Mouse (Mus musculus) heart, embryonic 13.5 days (tissue): ENCODE measurements at regions not wholly inside any gene's neighbourhood (a gene's known extent, or its start where the extent isn't known, plus 50 kb on each side); places are given as distances from the start of the nearest gene placed in this dataset.

Source experiments
- ATAC-seq: fragments of 200-750 bp; cut with Nextera tagmentation; 2 replicates; pipeline ENCODE4 v1.8.0; 2017; ENCODE audit warnings: moderate TSS enrichment; ENCODE audit not compliant: insufficient number of reproducible peaks, low FRiP score, low TSS enrichment; ENCODE audit errors: extremely low read depth
- H3K27ac ChIP-seq: fragments of 300-500 bp; sonication (generic); replicated peaks from 2 replicates; pipeline ENCODE4 v1.5.1; 2015; ENCODE audit warnings: moderate library complexity, mild to moderate bottlenecking, inconsistent platforms
- H3K27me3 ChIP-seq: fragments of 300-500 bp; sonication (generic); replicated peaks from 2 replicates; pipeline ENCODE4 v1.6.1; 2015; ENCODE audit warnings: mild to moderate bottlenecking, inconsistent platforms
- H3K36me3 ChIP-seq: fragments of 300-500 bp; sonication (generic); 2 replicates; pipeline ENCODE4 v1.6.1; 2015; ENCODE audit warnings: mild to moderate bottlenecking, inconsistent platforms
- H3K4me1 ChIP-seq: fragments of 300-500 bp; sonication (generic); 2 replicates; pipeline ENCODE4 v1.6.1; 2015; ENCODE audit warnings: inconsistent platforms
- H3K4me2 ChIP-seq: fragments of 300-500 bp; sonication (generic); 2 replicates; pipeline ENCODE4 v1.6.1; 2015; ENCODE audit warnings: inconsistent platforms, mild to moderate bottlenecking, moderate library complexity
- H3K4me3 ChIP-seq: fragments of 300-500 bp; sonication (generic); 2 replicates; pipeline ENCODE4 v1.5.1; 2015; ENCODE audit warnings: moderate library complexity, mild to moderate bottlenecking, inconsistent platforms
- H3K9ac ChIP-seq: fragments of 300-500 bp; sonication (generic); 2 replicates; pipeline ENCODE4 v1.6.1; 2015; ENCODE audit warnings: inconsistent platforms, mild to moderate bottlenecking, moderate library complexity
- H3K9me3 ChIP-seq: fragments of 300-500 bp; sonication (generic); 2 replicates; pipeline ENCODE4 v1.6.1; 2016; ENCODE audit warnings: inconsistent platforms
- WGBS: fragments of 180-500 bp; shearing (Covaris S2); methylation state at CpG from one replicate; pipeline ENCODE4 v1.1.7; 2015; ENCODE audit warnings: mixed read lengths; 5-methylcytosine and 5-hydroxymethylcytosine counted together

DNA sequence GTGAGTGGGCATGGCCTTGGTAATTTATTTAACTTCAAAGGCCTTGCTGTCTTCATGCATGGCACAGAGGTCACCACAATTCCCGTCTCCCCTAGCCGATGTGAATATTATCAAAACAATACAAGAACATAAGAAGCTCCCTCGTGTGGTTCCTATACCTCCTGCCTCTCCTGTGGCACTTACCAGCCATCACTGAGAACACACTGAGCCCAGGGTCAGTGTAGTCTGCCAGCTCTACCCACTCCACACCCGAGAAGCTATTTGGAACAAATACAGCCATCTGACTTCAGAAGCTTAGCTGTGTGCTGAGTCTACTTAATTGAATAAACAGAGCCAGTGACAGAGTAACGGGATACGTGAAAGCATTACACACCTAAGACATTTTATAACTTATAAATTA, 605.7 kb upstream of the Arpp21 start:
- H3K27ac ChIP-seq, result no peak overlapping the region
- no peaks in the 10 kb centered on the region for H3K4me1 ChIP-seq
- no peak overlapping the region for H3K4me2 ChIP-seq
- H3K36me3 ChIP-seq, result no peaks in the 10 kb centered on the region
- ATAC-seq, result no peak
- no peaks in the 10 kb centered on the region for H3K9me3 ChIP-seq
- H3K4me3 ChIP-seq, result no peak overlapping the region
- H3K27me3 ChIP-seq, result no peaks in the 10 kb centered on the region
- 71% methylated on average over 6 of the region's 6 CpGs for WGBS
- no peak overlapping the region for H3K9ac ChIP-seq

DNA sequence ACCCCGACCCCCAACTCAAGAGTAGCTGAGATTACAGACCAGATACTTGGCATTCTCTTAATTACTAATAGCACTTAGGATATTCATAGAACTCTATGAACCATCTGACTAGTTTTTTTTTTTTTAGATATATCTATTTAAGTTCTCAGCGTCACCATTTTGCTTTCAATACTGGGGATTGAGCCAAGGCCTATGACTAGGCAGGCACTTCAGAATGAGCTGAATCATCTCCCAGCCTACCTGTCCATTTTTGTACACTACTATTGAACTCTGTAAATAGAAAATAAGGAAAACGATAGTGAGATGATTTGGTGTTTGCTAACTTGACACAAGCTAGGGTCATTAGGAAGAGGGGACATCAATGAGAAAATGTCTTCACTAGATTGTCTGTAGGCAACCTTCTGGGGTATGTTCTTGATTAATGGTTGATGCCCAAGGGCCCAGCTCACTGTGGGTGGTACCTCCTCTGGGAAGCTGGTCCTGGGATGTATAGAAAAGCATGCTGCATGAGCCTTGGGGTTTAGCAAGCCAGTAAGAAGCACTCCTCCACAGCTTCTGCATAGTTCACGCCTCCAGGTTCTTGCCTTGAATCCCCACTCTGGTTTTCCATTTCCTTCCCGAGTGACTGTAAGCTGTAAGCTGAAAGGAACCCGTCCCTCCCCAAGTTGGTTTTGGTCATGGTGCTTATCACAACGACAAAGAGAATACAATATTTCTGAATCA, 603.5 kb upstream of the Arpp21 start:
- no peaks in the 10 kb centered on the region for H3K36me3 ChIP-seq
- H3K4me3 ChIP-seq, result no peak overlapping the region
- no peak overlapping the region for H3K9ac ChIP-seq
- no peak for ATAC-seq
- H3K27me3 ChIP-seq, result no peaks in the 10 kb centered on the region
- WGBS, result 69% methylated on average over 7 of the region's 7 CpGs
- no peaks in the 10 kb centered on the region for H3K9me3 ChIP-seq
- H3K27ac ChIP-seq, result no peak overlapping the region
- H3K4me2 ChIP-seq, result no peak overlapping the region
- peaks cover 1% of the 10 kb centered on the region for H3K4me1 ChIP-seq

DNA sequence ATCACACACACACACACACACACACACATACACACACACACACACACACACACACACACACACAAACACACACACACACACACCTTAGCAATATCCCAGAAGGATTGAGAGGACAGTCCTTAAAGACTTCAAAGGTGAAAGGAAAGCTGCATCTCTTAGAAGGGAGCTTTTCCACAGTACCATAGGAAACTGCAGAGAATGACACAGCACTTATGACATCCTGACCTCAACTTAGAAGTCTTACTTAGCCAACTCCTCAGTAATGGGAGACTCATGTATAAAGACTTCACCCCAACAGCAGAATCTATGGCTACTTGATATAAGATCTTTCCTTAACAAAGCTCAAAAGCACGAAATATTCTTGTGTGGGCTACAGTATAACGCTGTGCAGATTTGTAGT, 601.8 kb upstream of the Arpp21 start:
- no peak for ATAC-seq
- no peak overlapping the region for H3K4me2 ChIP-seq
- 81% methylated on average over 2 of the region's 2 CpGs for WGBS

DNA sequence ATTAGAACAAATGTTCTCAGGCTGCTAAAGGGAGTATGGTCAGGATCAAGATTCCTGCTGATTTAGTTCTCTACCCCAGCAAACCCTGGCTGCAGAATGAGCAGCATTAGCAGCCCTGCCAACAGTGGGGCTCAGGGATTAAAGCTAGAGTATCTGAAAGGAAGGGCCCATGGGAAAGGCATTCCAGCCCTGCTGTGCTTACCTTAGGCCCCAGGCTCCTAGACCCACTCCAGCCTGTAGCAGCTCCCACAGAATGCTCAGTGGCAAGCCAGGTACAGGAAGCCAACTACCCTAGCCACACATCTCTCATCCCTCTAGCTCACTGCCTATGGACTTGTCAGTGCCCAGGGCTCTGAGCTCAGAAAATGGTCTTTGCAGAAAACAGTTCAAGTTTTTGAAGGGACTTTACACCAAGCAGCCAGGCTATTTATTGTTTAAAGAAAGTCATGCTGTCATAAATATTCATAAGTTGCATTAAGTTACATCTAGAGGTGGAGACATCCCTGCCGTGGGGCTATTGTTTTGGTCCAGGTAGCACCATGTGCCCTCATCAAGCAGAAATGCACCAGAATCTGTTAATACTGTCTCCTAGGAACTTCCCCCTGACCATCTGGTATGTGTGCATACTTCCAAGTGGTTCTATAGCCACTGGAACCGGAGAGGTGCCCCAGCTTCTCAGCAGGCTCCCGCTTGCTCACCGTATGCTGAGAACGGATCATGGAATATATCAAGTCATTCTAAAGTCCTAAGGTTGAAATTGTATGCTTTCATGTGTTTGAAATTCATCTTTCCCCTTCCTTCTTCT, 598.9 kb upstream of the Arpp21 start:
- no peak for ATAC-seq
- Histone ChIP-seq H3K9ac (no peak overlapping the region), H3K9me3 (no peaks in the 10 kb centered on the region), H3K27ac (no peak overlapping the region), H3K4me1 (peaks cover 12% of the 10 kb centered on the region), H3K27me3 (no peaks in the 10 kb centered on the region), H3K36me3 (no peaks in the 10 kb centered on the region), H3K4me3 (no peak overlapping the region), H3K4me2 (no peak overlapping the region)
- WGBS, result 89% methylated on average over 5 of the region's 5 CpGs

More for the DNA sequence above, 601.8 kb upstream of the Arpp21 start:
- no peak overlapping the region for H3K9ac ChIP-seq
- H3K4me3 ChIP-seq, result no peak overlapping the region
- peaks cover 6% of the 10 kb centered on the region for H3K4me1 ChIP-seq
- no peaks in the 10 kb centered on the region for H3K27me3 ChIP-seq
- H3K9me3 ChIP-seq, result no peaks in the 10 kb centered on the region
- no peak overlapping the region for H3K27ac ChIP-seq
- no peaks in the 10 kb centered on the region for H3K36me3 ChIP-seq

DNA sequence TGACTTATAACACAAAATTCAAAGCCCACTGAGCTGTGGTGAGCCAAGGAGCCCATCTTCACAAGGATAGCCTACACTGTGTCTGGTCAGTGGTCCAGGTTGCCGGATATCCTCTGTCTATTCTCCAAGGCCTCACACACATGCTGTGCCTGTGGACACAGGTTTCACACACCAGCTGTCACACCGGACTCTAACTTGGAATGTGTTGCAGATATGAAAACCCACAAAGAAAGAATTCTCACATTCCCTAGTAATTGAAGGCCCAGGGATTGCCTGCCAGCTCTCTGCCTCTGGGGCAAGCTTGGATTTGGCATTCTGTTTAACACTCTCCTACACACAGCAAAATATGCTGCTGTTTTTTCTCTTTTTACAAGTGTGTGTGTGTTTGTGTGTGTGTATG, 595.4 kb upstream of the Arpp21 start:
- Histone ChIP-seq H3K27ac (no peak overlapping the region), H3K36me3 (no peaks in the 10 kb centered on the region), H3K4me3 (no peak overlapping the region), H3K27me3 (no peaks in the 10 kb centered on the region), H3K4me2 (no peak overlapping the region), H3K9ac (no peak overlapping the region), H3K4me1 (peaks cover 20% of the 10 kb centered on the region), H3K9me3 (no peaks in the 10 kb centered on the region)
- 51% methylated on average over 2 of the region's 2 CpGs for WGBS
- no peak; the same call in 1 of the 2 replicates for ATAC-seq

DNA sequence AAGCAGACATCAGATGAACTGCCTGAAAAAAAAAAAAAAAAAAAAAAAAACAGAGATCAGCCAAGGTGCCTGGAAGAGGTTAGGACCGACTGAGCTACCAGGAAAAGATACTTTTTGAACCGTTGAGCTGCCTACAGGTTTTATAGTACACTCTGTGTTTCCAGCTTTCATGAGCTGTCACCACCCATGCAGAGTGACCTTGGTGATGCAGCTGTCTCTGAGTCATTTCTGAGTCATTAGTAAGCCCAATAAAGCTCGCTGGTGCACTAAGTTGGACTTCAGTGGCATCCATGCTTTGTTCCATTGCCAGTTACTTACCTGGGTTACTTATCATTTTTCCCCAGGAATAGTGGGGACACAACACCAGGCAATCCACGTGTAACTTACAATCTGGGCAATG, 592.9 kb upstream of the Arpp21 start:
- Histone ChIP-seq H3K9ac (no peak overlapping the region), H3K36me3 (no peaks in the 10 kb centered on the region), H3K27me3 (no peaks in the 10 kb centered on the region), H3K9me3 (no peaks in the 10 kb centered on the region), H3K4me2 (no peak overlapping the region), H3K27ac (no peak overlapping the region), H3K4me1 (peaks cover 13% of the 10 kb centered on the region), H3K4me3 (no peak overlapping the region)
- 62% methylated on average over 4 of the region's 4 CpGs for WGBS
- no peak for ATAC-seq

DNA sequence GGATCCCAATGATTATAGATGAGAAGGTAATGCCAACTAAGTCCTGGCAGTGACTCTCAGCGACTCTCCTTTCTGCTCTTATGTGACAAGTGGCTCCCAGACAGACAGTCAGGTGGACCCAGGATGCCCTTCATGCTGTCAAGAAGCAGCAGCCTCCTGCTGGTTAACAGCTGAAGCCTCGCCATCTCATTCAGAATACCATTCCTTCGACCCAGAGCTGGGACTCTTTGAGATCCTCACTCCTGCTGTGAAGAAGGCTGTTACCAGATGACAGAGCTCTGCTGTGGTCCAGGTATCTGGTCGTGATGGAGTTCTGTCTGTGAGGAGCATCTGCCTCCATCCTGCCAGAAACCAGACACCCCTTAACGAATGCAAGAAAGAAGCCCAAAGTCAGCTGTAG, 590.9 kb upstream of the Arpp21 start:
- H3K4me3 ChIP-seq, result no peak overlapping the region
- no peaks in the 10 kb centered on the region for H3K27me3 ChIP-seq
- no peak overlapping the region for H3K4me2 ChIP-seq
- H3K9me3 ChIP-seq, result no peaks in the 10 kb centered on the region
- H3K4me1 ChIP-seq, result peaks cover 13% of the 10 kb centered on the region
- no peak overlapping the region for H3K27ac ChIP-seq
- 21% methylated on average over 5 of the region's 5 CpGs for WGBS
- H3K9ac ChIP-seq, result no peak overlapping the region
- no peak for ATAC-seq
- no peaks in the 10 kb centered on the region for H3K36me3 ChIP-seq

DNA sequence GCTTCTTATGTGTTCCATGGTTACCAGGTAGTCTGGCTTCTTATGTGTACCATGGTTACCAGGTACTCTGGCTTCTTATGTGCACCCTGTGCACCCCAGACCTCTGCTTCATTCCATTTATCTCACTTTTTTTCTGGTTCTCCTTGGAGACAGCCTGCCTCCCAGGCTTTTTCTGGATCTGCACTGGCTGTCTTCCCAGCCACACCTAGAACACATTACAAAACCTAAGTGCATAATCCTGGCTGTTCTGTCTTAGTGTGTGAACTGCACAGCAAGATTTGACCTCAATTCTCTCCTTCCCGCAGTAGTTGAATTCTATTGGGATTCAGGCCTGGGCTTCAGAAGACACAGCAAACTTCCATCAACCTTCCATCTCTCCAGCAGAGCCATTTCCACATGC, 586.2 kb upstream of the Arpp21 start:
- H3K4me2 ChIP-seq, result no peak overlapping the region
- H3K9ac ChIP-seq, result no peak overlapping the region
- H3K27me3 ChIP-seq, result no peaks in the 10 kb centered on the region
- no peaks in the 10 kb centered on the region for H3K36me3 ChIP-seq
- no peak for ATAC-seq
- no peaks in the 10 kb centered on the region for H3K9me3 ChIP-seq
- H3K4me3 ChIP-seq, result no peak overlapping the region
- H3K4me1 ChIP-seq, result peaks cover 7% of the 10 kb centered on the region
- WGBS, result 86% methylated on average over 1 of the region's 1 CpGs
- no peak overlapping the region for H3K27ac ChIP-seq

DNA sequence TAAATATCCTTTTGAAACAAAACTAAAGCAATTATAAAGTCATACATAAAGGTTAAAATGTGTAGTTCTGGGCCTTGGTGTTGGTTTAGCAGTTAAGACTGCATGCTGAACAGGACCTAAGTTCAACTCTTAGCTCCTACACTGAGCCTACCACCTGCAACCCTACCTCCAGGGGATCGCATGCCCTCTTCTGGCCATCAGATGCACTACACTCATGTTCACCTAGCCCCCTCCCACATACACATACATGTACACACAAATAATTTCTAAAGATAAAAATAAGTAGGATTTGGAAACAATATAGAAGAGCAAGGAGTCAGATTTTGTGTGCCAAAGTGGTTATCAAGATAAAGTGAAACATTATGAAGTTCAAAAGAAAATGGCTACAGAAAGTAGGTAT, 576.2 kb upstream of the Arpp21 start:
- Histone ChIP-seq H3K36me3 (no peaks in the 10 kb centered on the region), H3K27ac (no peak overlapping the region), H3K9ac (no peak overlapping the region), H3K4me1 (no peaks in the 10 kb centered on the region), H3K4me2 (no peak overlapping the region), H3K4me3 (no peak overlapping the region), H3K27me3 (no peaks in the 10 kb centered on the region), H3K9me3 (no peaks in the 10 kb centered on the region)
- no peak for ATAC-seq
- 21% methylated on average over 1 of the region's 1 CpGs for WGBS

DNA sequence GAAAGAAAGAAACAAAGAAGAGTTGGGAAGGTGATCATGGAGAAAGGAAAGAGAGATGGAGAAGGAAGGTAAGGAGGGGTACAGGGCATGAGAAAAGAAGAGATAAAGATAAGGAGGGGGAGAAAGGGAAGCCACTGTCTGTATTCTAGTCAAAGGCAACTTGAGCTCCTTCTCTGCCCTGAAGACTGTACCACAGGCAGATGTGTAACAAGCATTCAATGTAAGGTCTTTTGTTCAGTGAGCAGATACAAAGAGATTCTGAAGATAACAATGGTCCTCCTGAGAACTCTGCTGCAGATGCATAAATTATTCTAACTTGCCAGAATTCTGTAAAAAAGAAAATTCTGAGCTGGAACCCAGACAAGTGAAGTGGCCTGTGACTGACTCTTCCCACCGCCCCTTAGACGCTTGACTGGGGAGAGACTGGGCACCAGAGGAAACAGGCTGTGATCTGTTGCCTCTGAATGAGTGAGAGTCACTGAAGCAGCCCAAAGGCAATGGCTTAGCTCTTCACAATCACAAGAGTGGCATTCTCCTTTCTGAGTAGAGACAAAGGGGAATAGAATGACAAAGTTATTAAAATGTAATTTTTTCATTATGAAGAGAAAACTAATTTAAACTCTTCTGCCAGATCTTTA, 564.0 kb upstream of the Arpp21 start:
- WGBS, result 73% methylated on average over 2 of the region's 2 CpGs
- ATAC-seq, result no peak
- no peak overlapping the region for H3K4me3 ChIP-seq

DNA sequence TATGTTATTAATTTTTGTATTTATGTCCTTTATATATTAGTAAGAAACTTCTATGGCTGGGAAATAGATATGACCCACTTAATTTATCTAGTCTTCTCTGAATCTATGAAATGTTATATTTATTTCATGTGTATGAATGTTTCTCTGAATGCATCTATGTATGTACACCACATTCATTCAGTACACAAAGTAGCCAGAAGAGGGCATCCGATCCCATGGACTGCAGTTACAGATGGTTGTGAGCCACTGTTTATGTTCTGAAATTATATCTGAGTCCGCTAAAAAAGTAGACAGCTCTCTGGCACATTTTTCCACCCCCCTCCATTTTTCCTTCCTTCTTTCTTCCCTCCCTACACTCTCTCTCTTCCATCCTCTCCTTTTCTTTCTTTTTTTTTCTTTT, 557.8 kb upstream of the Arpp21 start:
- Histone ChIP-seq H3K36me3 (no peaks in the 10 kb centered on the region), H3K27ac (no peak overlapping the region), H3K9me3 (no peaks in the 10 kb centered on the region), H3K4me1 (no peaks in the 10 kb centered on the region), H3K27me3 (no peaks in the 10 kb centered on the region), H3K4me2 (no peak overlapping the region), H3K9ac (no peak overlapping the region), H3K4me3 (no peak overlapping the region)
- no peak for ATAC-seq
- WGBS, result 60% methylated on average over 2 of the region's 2 CpGs

More for the DNA sequence above, 564.0 kb upstream of the Arpp21 start:
- Histone ChIP-seq H3K9ac (no peak overlapping the region), H3K4me2 (no peak overlapping the region), H3K27me3 (no peaks in the 10 kb centered on the region), H3K27ac (no peak overlapping the region), H3K36me3 (no peaks in the 10 kb centered on the region), H3K4me1 (no peaks in the 10 kb centered on the region), H3K9me3 (no peaks in the 10 kb centered on the region)
